Mouse (Mus musculus): ENCODE results near the gene Med27. TPM values are rescaled to one million over a fixed set of nuclear protein-coding genes. Genes with fewer than 3 reads are reported as not detected.

Gene Med27
- total and polyA plus RNA-seq, 3 experiments: 32.1 to 36.2 (median 33.6) TPM

DNA sequence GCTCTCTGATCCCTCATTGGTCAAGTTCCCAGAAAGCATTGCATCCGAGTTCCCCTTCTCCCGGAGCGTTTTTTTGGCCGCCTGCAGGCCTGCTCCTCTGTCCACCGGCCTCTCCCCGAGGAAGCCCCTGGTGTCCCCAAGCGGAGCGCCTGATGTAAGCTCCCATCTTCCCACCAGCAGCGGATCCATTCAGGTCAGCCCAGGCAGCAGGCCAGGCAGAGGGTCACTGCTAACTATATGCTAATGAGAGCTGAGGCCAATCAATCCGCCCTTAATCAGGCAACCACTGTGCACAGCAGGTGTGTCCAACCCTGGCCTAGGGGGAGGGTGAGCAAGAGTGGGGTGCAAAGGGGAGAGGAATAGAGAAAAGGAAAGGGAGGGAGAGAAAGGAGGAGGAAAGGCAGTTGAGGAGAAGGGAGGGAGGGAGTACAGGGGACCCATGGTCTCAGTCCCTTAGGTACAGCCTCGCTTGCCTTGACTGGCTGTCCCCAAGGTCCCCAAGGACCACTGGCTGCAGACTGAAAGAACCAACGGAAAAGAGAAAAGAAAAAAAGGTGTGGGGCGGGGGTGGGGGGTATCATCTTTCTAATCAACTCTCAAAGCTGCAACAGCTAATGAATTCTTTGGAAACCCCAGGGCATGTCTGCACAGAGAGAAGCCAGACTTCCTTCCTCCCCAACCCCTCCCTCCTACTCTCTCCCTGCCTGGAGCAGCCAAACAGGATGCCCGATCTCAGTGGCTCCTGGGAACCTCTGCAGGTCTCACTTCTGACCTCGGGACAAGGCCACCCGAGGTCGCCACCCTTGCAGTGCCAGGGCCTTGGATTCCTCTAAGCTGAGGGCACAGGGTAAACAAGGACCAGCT is 219.2 kb downstream of the Med27 start:
- peaks cover 2 to 3% of the 10 kb centered on the region in 2 experiments; a peak in 2 of 4 replicates for H3K4me1 ChIP-seq (ENCODE audit: control insufficient read depth in 1 of 2, insufficient read depth in 2 of 2)
- no peak overlapping the region for H3K4me3 ChIP-seq (replicated peaks in 1 of 3; ENCODE audit: low read depth in 2 of 3, low read length in 2 of 3, poor library complexity in 1 of 3)
- dilution Hi-C loops (cut with MboI; ENCODE audit: extremely low pct_ligation_motif_present, extremely low pct_unique_long_range_greater_than_20kb, low sequenced_read_pairs): no loop called here
- no peak overlapping the region for H3K4me2 ChIP-seq (ENCODE audit: insufficient read depth, low read depth, poor library complexity, severe bottlenecking)
- H3K27me3 ChIP-seq (replicated peaks): peaks cover 75% of the 10 kb centered on the region
- peaks cover 24% of the 10 kb centered on the region for H3K9me3 ChIP-seq (replicated peaks; ENCODE audit: low read length)
- H3K9ac ChIP-seq (ENCODE audit: insufficient read depth, low read depth): no peak overlapping the region
- TF ChIP-seq POLR2AphosphoS2 (IDR thresholded peaks at IDR 0.05; ENCODE audit: low read depth, low read length): no peak
- TF ChIP-seq GABPA (IDR thresholded peaks at IDR 0.05; ENCODE audit: insufficient replicate concordance, low read depth, low read length): no peak
- TF ChIP-seq KAT2A (IDR thresholded peaks at IDR 0.05; ENCODE audit: insufficient replicate concordance, low read length): no peak
- TF ChIP-seq JUN (IDR thresholded peaks at IDR 0.05; ENCODE audit: insufficient read depth, low read depth, low read length): no peak
- no peak for TF ChIP-seq TCF12 (IDR thresholded peaks at IDR 0.05; ENCODE audit: low read depth, low read length)
- TF ChIP-seq MAFK (IDR thresholded peaks at IDR 0.05; ENCODE audit: insufficient replicate concordance, low read length): no peak
- no peak for TF ChIP-seq E2F4 (IDR thresholded peaks at IDR 0.05; ENCODE audit: insufficient replicate concordance, low read depth, low read length)
- TF ChIP-seq IRF4 (IDR thresholded peaks at IDR 0.05; ENCODE audit: low read depth, low read length): no peak
- no peak for TF ChIP-seq ZC3H11A (IDR thresholded peaks at IDR 0.05; ENCODE audit: low read depth, low read length)
- no peak overlapping the region for H3K27ac ChIP-seq (ENCODE audit: insufficient read depth, low read depth)
- in situ Hi-C loops (cut with MboI; ENCODE audit: low pct_ligation_motif_present, low pct_unique_long_range_greater_than_20kb, low sequenced_read_pairs): no loop called here
- H3K36me3 ChIP-seq (replicated peaks in 1 of 2; ENCODE audit: control insufficient read depth in 1 of 2, insufficient read depth in 1 of 2, low read length in 1 of 2): no peaks in the 10 kb centered on the region
- DNase-seq (ENCODE audit: extremely low read depth): no peak
- no peaks in the 10 kb centered on the region for H3K79me2 ChIP-seq (replicated peaks; ENCODE audit: control insufficient read depth, extremely low read depth, insufficient read depth, poor library complexity, severe bottlenecking)

DNA sequence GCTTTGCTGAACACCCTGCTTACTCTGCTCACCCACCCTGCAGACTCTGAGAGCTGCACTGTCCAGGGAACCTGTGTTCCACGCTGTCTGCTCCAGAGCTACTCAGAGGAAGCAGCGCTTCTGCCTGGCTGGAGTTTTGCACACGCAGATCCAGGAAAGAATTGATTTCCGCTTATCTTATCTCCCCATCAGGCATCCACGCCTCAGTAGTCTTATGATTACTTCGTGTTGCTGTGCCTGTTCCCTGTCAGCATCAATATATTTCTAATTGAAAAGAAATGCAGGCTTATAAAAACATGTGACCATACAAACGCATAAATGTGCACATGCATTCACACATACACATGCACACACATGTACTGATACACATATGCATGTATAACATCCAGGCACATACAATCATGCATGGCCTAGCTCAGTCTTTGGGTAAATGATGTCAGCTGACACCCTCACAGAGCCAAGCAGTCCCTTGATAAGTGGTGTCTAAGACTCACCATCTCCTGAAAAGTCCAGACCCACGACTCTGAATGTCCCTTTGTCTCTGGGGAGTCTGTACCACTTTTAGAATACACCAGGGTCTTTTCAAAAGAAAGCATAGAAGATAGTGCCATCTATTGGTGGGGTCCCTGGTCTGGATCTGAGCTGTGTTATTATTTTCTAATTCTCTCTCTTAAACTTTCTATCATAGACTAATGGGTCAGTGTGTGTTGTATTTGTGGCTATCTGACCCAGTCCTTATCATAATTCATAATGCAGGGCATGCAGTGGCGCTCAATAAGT is 225.5 kb downstream of the Med27 start:
- in situ Hi-C loops (cut with MboI; ENCODE audit: low pct_ligation_motif_present, low pct_unique_long_range_greater_than_20kb, low sequenced_read_pairs) (no loop called here), dilution Hi-C loops (cut with MboI; ENCODE audit: extremely low pct_ligation_motif_present, extremely low pct_unique_long_range_greater_than_20kb, low sequenced_read_pairs) (no loop called here)
- peaks cover 5% of the 10 kb centered on the region for H3K9me3 ChIP-seq (replicated peaks; ENCODE audit: low read length)
- peaks cover 4 to 7% of the 10 kb centered on the region in 2 experiments for H3K4me1 ChIP-seq (ENCODE audit: control insufficient read depth in 1 of 2, insufficient read depth in 2 of 2)
- TF ChIP-seq NRF1 (IDR thresholded peaks at IDR 0.05; ENCODE audit: low read depth, low read length): no peak
- no peak for TF ChIP-seq SMC3 (IDR thresholded peaks at IDR 0.05; ENCODE audit: low read depth, low read length)
- TF ChIP-seq MAFK (IDR thresholded peaks at IDR 0.05; ENCODE audit: insufficient replicate concordance, low read length): no peak
- TF ChIP-seq RAD21 (IDR thresholded peaks at IDR 0.05; ENCODE audit: low read depth, low read length): no peak; the same call in 1 of the 2 replicates
- TF ChIP-seq HCFC1 (IDR thresholded peaks at IDR 0.05; ENCODE audit: low read depth, low read length): no peak
- no peak for TF ChIP-seq ETS1 (conservative IDR thresholded peaks at IDR 0.05; ENCODE audit: low read depth, low read length)
- TF ChIP-seq EP300 (IDR thresholded peaks at IDR 0.05; ENCODE audit: low read length): no peak
- TF ChIP-seq MAZ (IDR thresholded peaks at IDR 0.05; ENCODE audit: low read depth, low read length): no peak
- no peak for TF ChIP-seq JUND (conservative IDR thresholded peaks at IDR 0.05; ENCODE audit: low read depth, low read length)
- no peak for TF ChIP-seq PAX5 (IDR thresholded peaks at IDR 0.05; ENCODE audit: low read length)
- TF ChIP-seq IRF4 (IDR thresholded peaks at IDR 0.05; ENCODE audit: low read depth, low read length): no peak
- TF ChIP-seq TCF12 (IDR thresholded peaks at IDR 0.05; ENCODE audit: low read depth, low read length): no peak
- TF ChIP-seq MYC (IDR thresholded peaks at IDR 0.05; ENCODE audit: low read depth, low read length): no peak
- no peak for TF ChIP-seq ZKSCAN1 (IDR thresholded peaks at IDR 0.05; ENCODE audit: borderline replicate concordance, low read depth, low read length)
- H3K36me3 ChIP-seq (replicated peaks in 1 of 2; ENCODE audit: control insufficient read depth in 1 of 2, insufficient read depth in 1 of 2, low read length in 1 of 2): no peaks in the 10 kb centered on the region
- no peak for DNase-seq (ENCODE audit: extremely low read depth)
- no peak overlapping the region for H3K27ac ChIP-seq (ENCODE audit: insufficient read depth, low read depth)
- no peak overlapping the region for H3K9ac ChIP-seq (ENCODE audit: insufficient read depth, low read depth)
- H3K79me2 ChIP-seq (replicated peaks; ENCODE audit: control insufficient read depth, extremely low read depth, insufficient read depth, poor library complexity, severe bottlenecking): no peaks in the 10 kb centered on the region
- no peak overlapping the region for H3K4me2 ChIP-seq (ENCODE audit: insufficient read depth, low read depth, poor library complexity, severe bottlenecking)
- peaks cover 59% of the 10 kb centered on the region for H3K27me3 ChIP-seq (replicated peaks)
- H3K4me3 ChIP-seq (replicated peaks in 1 of 3; ENCODE audit: low read depth in 2 of 3, low read length in 2 of 3, poor library complexity in 1 of 3): no peak overlapping the region

All from CH12.LX (cell line).